Mouse (Mus musculus) lung, embryonic 14.5 days (tissue): ENCODE measurements at regions not wholly inside any gene's neighbourhood (a gene's known extent, or its start where the extent isn't known, plus 50 kb on each side); places are given as distances from the start of the nearest gene placed in this dataset.

ENCODE experiments used
- ATAC-seq: fragments of 200-750 bp; cut with Nextera tagmentation; 2 replicates; pipeline ENCODE4 v1.8.0; 2017; ENCODE audit warnings: mild to moderate bottlenecking, moderate TSS enrichment, moderate library complexity; ENCODE audit not compliant: insufficient read depth
- DNase-seq: peaks from one replicate; pipeline ENCODE4 v3.0.0-alpha.2; 2015
- H3K27ac ChIP-seq: fragments of 300-500 bp; sonication (generic); 2 replicates; pipeline ENCODE4 v1.5.1; 2014; ENCODE audit warnings: low read depth, mild to moderate bottlenecking, moderate library complexity
- H3K27me3 ChIP-seq: fragments of 300-500 bp; sonication (generic); 2 replicates; pipeline ENCODE4 v1.6.1; 2014; ENCODE audit warnings: low read length, control low read depth; ENCODE audit not compliant: insufficient read depth
- H3K36me3 ChIP-seq: fragments of 300-500 bp; sonication (generic); 2 replicates; pipeline ENCODE4 v1.6.1; 2014; ENCODE audit warnings: control low read depth; ENCODE audit not compliant: insufficient read depth
- H3K4me1 ChIP-seq: fragments of 300-500 bp; sonication (generic); 2 replicates; pipeline ENCODE4 v1.6.1; 2014; ENCODE audit warnings: antibody characterized with exemption, control low read depth; ENCODE audit not compliant: insufficient read depth
- H3K4me2 ChIP-seq: fragments of 300-500 bp; sonication (generic); 2 replicates; pipeline ENCODE4 v1.6.1; 2014; ENCODE audit warnings: mild to moderate bottlenecking
- H3K4me3 ChIP-seq: fragments of 300-500 bp; sonication (generic); 2 replicates; pipeline ENCODE4 v1.5.1; 2014; ENCODE audit warnings: low read depth, low read length
- H3K9ac ChIP-seq: fragments of 300-500 bp; sonication (generic); 2 replicates; pipeline ENCODE4 v1.6.1; 2014
- H3K9me3 ChIP-seq: fragments of 300-500 bp; sonication (generic); 2 replicates; pipeline ENCODE4 v1.6.1; 2016; ENCODE audit warnings: low read depth, low read length, control low read depth
- CTCF ChIP-seq: IDR thresholded peaks from 2 replicates; pipeline ENCODE4 v1.5.1; 2016; ENCODE audit warnings: antibody characterized with exemption, low read depth
- WGBS: fragments of 180-500 bp; shearing (Covaris S2); extraction: QIAGEN DNeasy Blood & Tissue Kit; methylation state at CpG from one replicate; pipeline ENCODE4 v1.1.7; 2014; 5-methylcytosine and 5-hydroxymethylcytosine counted together

GRCm38 (mm10) chr9:43929312-43930036 is 113.7 kb upstream of the Thy1 start:
- H3K27me3 ChIP-seq, result no peaks in the 10 kb centered on the region
- ATAC-seq (no peak), DNase-seq (no peak)
- no peak overlapping the region for H3K4me3 ChIP-seq
- no peaks in the 10 kb centered on the region for H3K36me3 ChIP-seq
- 27% methylated on average over 7 of the region's 7 CpGs for WGBS
- H3K9ac ChIP-seq, result no peak overlapping the region
- H3K9me3 ChIP-seq, result no peaks in the 10 kb centered on the region
- no peak overlapping the region for H3K27ac ChIP-seq
- no peak overlapping the region for H3K4me2 ChIP-seq
- no peaks in the 10 kb centered on the region for H3K4me1 ChIP-seq
- TF ChIP-seq CTCF, result no peak

DNA sequence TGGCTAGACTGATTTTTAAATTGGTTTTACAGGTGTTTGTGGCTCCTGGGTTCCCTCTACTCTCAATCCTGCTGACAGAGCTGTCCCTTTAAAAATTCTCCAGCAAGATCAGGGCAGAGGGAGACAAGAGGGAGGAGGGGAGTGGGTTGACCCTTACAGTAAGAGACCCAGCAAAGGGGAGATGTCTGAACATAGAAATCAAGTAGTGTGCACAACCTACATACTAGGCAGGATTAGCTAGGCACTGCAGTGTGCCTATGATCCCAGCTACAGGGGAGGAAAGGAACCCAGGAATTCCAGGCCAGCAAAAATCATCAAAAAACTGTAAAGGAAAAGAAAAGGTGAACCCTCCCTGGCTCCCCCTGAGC is 113.2 kb upstream of the Thy1 start:
- no peak overlapping the region for H3K4me3 ChIP-seq
- H3K9ac ChIP-seq, result no peak overlapping the region
- H3K9me3 ChIP-seq, result no peaks in the 10 kb centered on the region
- no peak for ATAC-seq
- no peaks in the 10 kb centered on the region for H3K27me3 ChIP-seq
- no peaks in the 10 kb centered on the region for H3K4me1 ChIP-seq
- DNase-seq, result no peak
- H3K4me2 ChIP-seq, result no peak overlapping the region
- no peak for TF ChIP-seq CTCF
- H3K36me3 ChIP-seq, result no peaks in the 10 kb centered on the region
- H3K27ac ChIP-seq, result no peak overlapping the region

- Histone ChIP-seq H3K9ac (no peak overlapping the region), H3K27ac (no peak overlapping the region), H3K36me3 (no peaks in the 10 kb centered on the region), H3K4me2 (no peak overlapping the region), H3K27me3 (no peaks in the 10 kb centered on the region), H3K4me1 (no peaks in the 10 kb centered on the region), H3K9me3 (no peaks in the 10 kb centered on the region), H3K4me3 (no peak overlapping the region)
- WGBS, result 63% methylated on average over 3 of the region's 3 CpGs
- no peak for ATAC-seq
- TF ChIP-seq CTCF, result no peak
- DNase-seq, result no peak
These were observed 112.7 kb upstream of the Thy1 start for GRCm38 (mm10) chr9:43930476-43930875.

- H3K27ac ChIP-seq, result no peak overlapping the region
- H3K36me3 ChIP-seq, result no peaks in the 10 kb centered on the region
- WGBS, result 24% methylated on average over 18 of the region's 18 CpGs
- no peaks in the 10 kb centered on the region for H3K27me3 ChIP-seq
- H3K4me3 ChIP-seq, result no peak overlapping the region
- ATAC-seq (no peak), DNase-seq (no peak)
- TF ChIP-seq CTCF, result no peak
- no peak overlapping the region for H3K4me2 ChIP-seq
- no peaks in the 10 kb centered on the region for H3K4me1 ChIP-seq
- H3K9me3 ChIP-seq, result no peaks in the 10 kb centered on the region
- no peak overlapping the region for H3K9ac ChIP-seq
These were observed 109.0 kb upstream of the Thy1 start for GRCm38 (mm10) chr9:43934012-43934690.

DNA sequence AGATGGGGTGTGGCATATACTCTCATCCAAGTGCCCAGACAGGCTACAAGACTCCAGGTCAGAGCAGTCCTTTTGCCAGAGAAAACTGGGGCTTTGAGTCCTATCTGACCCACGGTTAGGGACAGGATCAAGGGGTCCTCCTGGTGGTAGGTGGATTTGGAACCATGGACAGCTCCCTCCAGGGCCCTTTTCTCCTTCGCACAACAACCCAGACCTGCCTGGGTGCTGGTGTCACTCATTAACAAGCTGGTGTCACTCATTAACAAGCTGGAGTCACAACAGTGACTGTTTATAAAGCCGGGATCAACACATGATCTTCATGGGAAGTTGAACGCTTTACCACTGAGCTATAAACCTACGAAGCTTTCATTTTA is 108.5 kb upstream of the Thy1 start:
- peak; percentile 16; the same call in 1 of the 2 replicates for TF ChIP-seq CTCF
- Histone ChIP-seq H3K9ac (no peak overlapping the region), H3K4me2 (no peak overlapping the region), H3K36me3 (no peaks in the 10 kb centered on the region), H3K9me3 (no peaks in the 10 kb centered on the region), H3K27me3 (no peaks in the 10 kb centered on the region), H3K4me3 (no peak overlapping the region), H3K27ac (no peak overlapping the region), H3K4me1 (no peaks in the 10 kb centered on the region)
- DNase-seq, result peak; percentile 55
- 12% methylated on average over 5 of the region's 5 CpGs for WGBS
- no peak for ATAC-seq

- TF ChIP-seq CTCF, result no peak
- WGBS, result 69% methylated on average over 11 of the region's 11 CpGs
- no peaks in the 10 kb centered on the region for H3K9me3 ChIP-seq
- H3K27ac ChIP-seq, result no peak overlapping the region
- H3K4me2 ChIP-seq, result no peak overlapping the region
- no peak for ATAC-seq
- no peaks in the 10 kb centered on the region for H3K4me1 ChIP-seq
- no peak overlapping the region for H3K4me3 ChIP-seq
- H3K9ac ChIP-seq, result no peak overlapping the region
- H3K36me3 ChIP-seq, result no peaks in the 10 kb centered on the region
- no peaks in the 10 kb centered on the region for H3K27me3 ChIP-seq
- no peak for DNase-seq
These were observed 103.8 kb upstream of the Thy1 start for GRCm38 (mm10) chr9:43939336-43939735.

DNA sequence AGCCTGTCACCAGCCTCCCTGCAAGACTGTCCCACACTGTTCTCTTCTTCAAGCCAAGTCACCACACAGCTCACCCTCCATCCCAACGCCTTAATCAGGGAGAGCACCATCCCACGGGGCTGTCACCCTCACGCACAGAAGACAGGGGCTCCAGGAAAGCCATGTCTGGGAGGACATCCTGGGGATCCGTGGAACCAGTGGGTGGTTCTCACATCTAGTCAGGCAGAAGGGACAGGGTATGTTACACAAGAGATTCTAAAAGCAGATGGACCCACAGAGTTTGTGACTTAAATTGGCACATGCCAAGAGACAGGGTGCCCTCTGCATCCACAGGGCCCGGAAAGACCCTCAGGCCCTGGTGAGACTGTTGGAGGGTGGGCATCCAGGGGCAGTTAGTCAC is 101.0 kb upstream of the Thy1 start:
- Histone ChIP-seq H3K9ac (no peak overlapping the region), H3K36me3 (no peaks in the 10 kb centered on the region), H3K4me3 (no peak overlapping the region), H3K4me2 (no peak overlapping the region), H3K4me1 (no peaks in the 10 kb centered on the region), H3K27ac (no peak overlapping the region), H3K9me3 (no peaks in the 10 kb centered on the region), H3K27me3 (no peaks in the 10 kb centered on the region)
- no peak for TF ChIP-seq CTCF
- ATAC-seq (no peak), DNase-seq (no peak)
- 69% methylated on average over 5 of the region's 5 CpGs for WGBS
